Mouse (Mus musculus): ENCODE data around the gene Ist1. TPM values are rescaled to one million over a fixed set of nuclear protein-coding genes. Genes with fewer than 3 reads are reported as not detected.

Ist1 gene
- 0.78 and 0.93 TPM in 2 replicates for polyA plus RNA-seq (2012)

GRCm38 (mm10) chr8:109693146-109693900, at the start of gene Ist1:
Gene Ist1 (minus strand): TSS chr8:109693260.
- Histone ChIP-seq H3K27me3 (ENCODE audit: control insufficient read depth) (no peaks in the 10 kb centered on the region), H3K36me3 (ENCODE audit: control insufficient read depth) (peaks cover 11% of the 10 kb centered on the region), H3K9me3 (ENCODE audit: control insufficient read depth, low read length) (no peaks in the 10 kb centered on the region), H3K4me3 (replicated peaks) (peak within 1 kb of the TSS; percentile 70), H3K4me1 (ENCODE audit: control insufficient read depth) (peaks cover 32% of the 10 kb centered on the region)
- no peak for TF ChIP-seq GATA1 (IDR thresholded peaks at IDR 0.05; ENCODE audit: low read length)

- Histone ChIP-seq H3K4me3 (replicated peaks) (peak overlapping the region; percentile 97), H3K9me3 (ENCODE audit: control insufficient read depth, low read length) (no peaks in the 10 kb centered on the region), H3K4me1 (ENCODE audit: control insufficient read depth) (peaks cover 18% of the 10 kb centered on the region), H3K27me3 (ENCODE audit: control insufficient read depth) (no peaks in the 10 kb centered on the region), H3K36me3 (ENCODE audit: control insufficient read depth) (peaks cover 22% of the 10 kb centered on the region)
- TF ChIP-seq GATA1 (IDR thresholded peaks at IDR 0.05; ENCODE audit: low read length) = no peak
- no peak for TF ChIP-seq TAL1 (IDR thresholded peaks at IDR 0.05; ENCODE audit: low read length)
Observed at GRCm38 (mm10) chr8:109738049-109738380, 45.0 kb upstream of the Ist1 start.

GRCm38 (mm10) chr8:109737237-109738048, 44.4 kb upstream of the Ist1 start, which contains the start of gene Atxn1l:
Gene Atxn1l (minus strand): TSS chr8:109737739.
- peaks cover 28% of the 10 kb centered on the region for H3K36me3 ChIP-seq (ENCODE audit: control insufficient read depth)
- peak within 1 kb of the TSS; percentile 97 for H3K4me3 ChIP-seq (replicated peaks)
- no peak for TF ChIP-seq TAL1 (IDR thresholded peaks at IDR 0.05; ENCODE audit: low read length)
- no peak for TF ChIP-seq GATA1 (IDR thresholded peaks at IDR 0.05; ENCODE audit: low read length)
- H3K9me3 ChIP-seq (ENCODE audit: control insufficient read depth, low read length) = no peaks in the 10 kb centered on the region
- no peaks in the 10 kb centered on the region for H3K27me3 ChIP-seq (ENCODE audit: control insufficient read depth)
- H3K4me1 ChIP-seq (ENCODE audit: control insufficient read depth) = peaks cover 18% of the 10 kb centered on the region

- TF ChIP-seq GATA1 (IDR thresholded peaks at IDR 0.05; ENCODE audit: low read length) (no peak), TAL1 (IDR thresholded peaks at IDR 0.05; ENCODE audit: low read length) (no peak)
- H3K27me3 ChIP-seq (ENCODE audit: control insufficient read depth) = no peaks in the 10 kb centered on the region
- peaks cover 18% of the 10 kb centered on the region for H3K4me1 ChIP-seq (ENCODE audit: control insufficient read depth)
- peaks cover 34% of the 10 kb centered on the region for H3K36me3 ChIP-seq (ENCODE audit: control insufficient read depth)
- H3K4me3 ChIP-seq (replicated peaks) = peak overlapping the region; percentile 97
- no peaks in the 10 kb centered on the region for H3K9me3 ChIP-seq (ENCODE audit: control insufficient read depth, low read length)
Observed at GRCm38 (mm10) chr8:109736819-109737218, 43.8 kb upstream of the Ist1 start.

GRCm38 (mm10) chr8:109734018-109734417, 41.0 kb upstream of the Ist1 start:
- Histone ChIP-seq H3K4me3 (replicated peaks) (no peak overlapping the region), H3K36me3 (ENCODE audit: control insufficient read depth) (peaks cover 45% of the 10 kb centered on the region), H3K4me1 (ENCODE audit: control insufficient read depth) (peaks cover 18% of the 10 kb centered on the region), H3K9me3 (ENCODE audit: control insufficient read depth, low read length) (no peaks in the 10 kb centered on the region), H3K27me3 (ENCODE audit: control insufficient read depth) (no peaks in the 10 kb centered on the region)
- no peak for TF ChIP-seq TAL1 (IDR thresholded peaks at IDR 0.05; ENCODE audit: low read length)
- TF ChIP-seq GATA1 (IDR thresholded peaks at IDR 0.05; ENCODE audit: low read length) = no peak

- Histone ChIP-seq H3K36me3 (ENCODE audit: control insufficient read depth) (peaks cover 61% of the 10 kb centered on the region), H3K4me3 (replicated peaks) (no peak overlapping the region), H3K4me1 (ENCODE audit: control insufficient read depth) (peaks cover under 1% of the 10 kb centered on the region), H3K27me3 (ENCODE audit: control insufficient read depth) (no peaks in the 10 kb centered on the region), H3K9me3 (ENCODE audit: control insufficient read depth, low read length) (no peaks in the 10 kb centered on the region)
- TF ChIP-seq GATA1 (IDR thresholded peaks at IDR 0.05; ENCODE audit: low read length) (no peak), TAL1 (IDR thresholded peaks at IDR 0.05; ENCODE audit: low read length) (no peak)
Observed at GRCm38 (mm10) chr8:109731012-109731411, 38.0 kb upstream of the Ist1 start.

- Histone ChIP-seq H3K4me1 (ENCODE audit: control insufficient read depth) (no peaks in the 10 kb centered on the region), H3K27me3 (ENCODE audit: control insufficient read depth) (no peaks in the 10 kb centered on the region), H3K36me3 (ENCODE audit: control insufficient read depth) (peaks cover 75% of the 10 kb centered on the region), H3K9me3 (ENCODE audit: control insufficient read depth, low read length) (no peaks in the 10 kb centered on the region), H3K4me3 (replicated peaks) (no peak overlapping the region)
- TF ChIP-seq TAL1 (IDR thresholded peaks at IDR 0.05; ENCODE audit: low read length) (no peak), GATA1 (IDR thresholded peaks at IDR 0.05; ENCODE audit: low read length) (no peak)
Observed at GRCm38 (mm10) chr8:109725106-109725505, 32.0 kb upstream of the Ist1 start.

GRCm38 (mm10) chr8:109714961-109715360, 21.9 kb upstream of the Ist1 start:
- Histone ChIP-seq H3K4me1 (ENCODE audit: control insufficient read depth) (no peaks in the 10 kb centered on the region; the same call in 1 of the 2 replicates), H3K36me3 (ENCODE audit: control insufficient read depth) (peaks cover 91% of the 10 kb centered on the region), H3K4me3 (replicated peaks) (no peak overlapping the region), H3K9me3 (ENCODE audit: control insufficient read depth, low read length) (no peaks in the 10 kb centered on the region), H3K27me3 (ENCODE audit: control insufficient read depth) (no peaks in the 10 kb centered on the region)
- TF ChIP-seq TAL1 (IDR thresholded peaks at IDR 0.05; ENCODE audit: low read length) (no peak), GATA1 (IDR thresholded peaks at IDR 0.05; ENCODE audit: low read length) (no peak)

- Histone ChIP-seq H3K9me3 (ENCODE audit: control insufficient read depth, low read length) (no peaks in the 10 kb centered on the region), H3K4me1 (ENCODE audit: control insufficient read depth) (peaks cover 2% of the 10 kb centered on the region), H3K27me3 (ENCODE audit: control insufficient read depth) (no peaks in the 10 kb centered on the region), H3K36me3 (ENCODE audit: control insufficient read depth) (peaks cover 92% of the 10 kb centered on the region), H3K4me3 (replicated peaks) (no peak overlapping the region)
- TF ChIP-seq TAL1 (IDR thresholded peaks at IDR 0.05; ENCODE audit: low read length) = no peak
Observed at GRCm38 (mm10) chr8:109712521-109712920, 19.5 kb upstream of the Ist1 start.
